Mouse (Mus musculus): ENCODE measurements around the gene Ddx43.
A peak's percentile ranks its signal among the peaks of the same experiment; 100 is the strongest.

Gene Ddx43

GRCm38 (mm10) chr9:78442579-78443392 is 47.2 kb downstream of the Ddx43 start, which contains the start of gene Cgas:
Gene Cgas (minus strand): TSS chr9:78443237.
- DNase-seq (ENCODE audit: low read depth, low spot score) = peak; percentile 79

DNA sequence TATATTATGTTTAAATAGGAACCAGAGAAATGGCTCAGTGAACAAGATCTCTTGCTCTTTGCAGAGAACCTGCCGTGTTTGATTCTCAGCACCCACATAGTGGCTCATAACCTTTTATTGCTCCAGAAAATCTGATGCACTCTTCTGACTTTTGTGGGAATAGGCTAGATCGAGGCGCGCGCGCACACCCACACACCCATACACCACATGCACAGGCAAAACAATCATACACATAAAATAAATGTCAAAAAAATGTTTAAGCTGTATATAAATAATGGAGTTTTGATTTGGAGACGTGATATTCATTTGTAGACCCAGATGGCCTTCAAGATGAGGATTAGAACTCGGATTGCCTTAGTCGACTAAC is 52.0 kb downstream of the Ddx43 start:
- no peak for DNase-seq (ENCODE audit: low read depth, low spot score)

DNA sequence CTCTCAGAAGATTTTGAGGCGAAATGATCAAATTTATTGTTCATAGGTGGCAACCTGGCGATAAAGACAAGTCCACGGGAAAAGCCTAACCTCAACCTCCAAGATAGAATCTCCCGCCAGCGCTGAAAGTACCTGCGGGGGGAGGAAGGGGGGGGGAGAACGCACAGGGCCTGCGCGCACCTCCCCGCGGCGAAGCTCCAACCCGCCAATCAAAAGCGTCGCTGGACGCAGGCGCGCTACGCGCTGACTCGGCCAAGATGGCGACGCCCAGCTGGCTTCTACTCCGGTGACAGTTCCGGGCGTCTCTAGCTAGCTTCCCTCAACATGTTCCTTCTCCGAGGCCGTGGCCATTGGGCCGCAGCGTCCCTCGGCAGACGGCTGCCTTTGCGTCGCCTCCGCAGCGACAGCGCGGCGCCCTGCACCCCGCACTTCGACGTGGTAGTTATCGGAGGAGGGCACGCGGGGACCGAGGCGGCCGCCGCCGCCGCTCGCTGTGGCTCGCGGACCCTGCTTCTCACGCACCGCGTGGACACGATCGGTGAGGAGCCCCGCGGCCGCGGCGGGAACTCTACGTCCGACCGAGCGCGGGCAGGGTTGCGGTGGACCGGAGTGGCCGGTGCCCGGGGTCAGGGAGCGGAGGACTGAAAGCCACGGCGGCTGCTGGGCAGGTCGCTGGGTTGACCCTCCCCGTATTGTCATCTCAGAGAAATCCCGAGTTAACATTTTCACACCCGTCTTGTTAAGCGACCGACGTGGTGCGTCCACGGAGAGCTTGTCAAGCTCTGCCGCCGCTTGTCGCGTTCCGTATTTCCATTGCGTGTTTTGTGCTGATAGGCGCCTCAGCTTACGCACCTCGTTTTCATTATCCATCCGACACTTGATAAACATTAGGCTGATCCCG is 52.6 kb downstream of the Ddx43 start, which contains the start of the genes Mto1 and Gm17324:
Gene Mto1, plus strand, starts transcription at position 236 of the 901 bp plus-strand sequence.
Gene Gm17324, minus strand, starts transcription at position 814 of the 901 bp plus-strand sequence.
- DNase-seq (ENCODE audit: low read depth, low spot score) = peak; percentile 97

DNA sequence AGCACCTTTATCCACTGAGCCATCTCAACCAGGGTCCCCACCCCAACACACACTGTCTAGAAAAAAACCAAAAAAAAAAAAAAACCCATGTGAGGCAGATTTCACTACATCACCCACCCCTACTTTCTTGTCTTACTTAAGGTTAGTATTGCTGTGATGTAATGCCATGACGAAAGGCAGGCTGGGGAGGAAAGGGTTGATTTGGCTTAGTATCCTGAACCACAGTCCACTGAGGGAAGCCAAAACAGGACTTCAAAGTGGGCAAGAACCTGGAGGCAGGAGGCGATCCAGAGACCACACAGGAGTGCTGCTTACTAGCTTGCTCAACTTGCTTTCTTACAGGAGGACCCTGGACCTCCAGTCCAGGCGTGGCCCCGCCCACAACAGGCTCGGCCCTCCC is 54.8 kb downstream of the Ddx43 start:
- DNase-seq (ENCODE audit: low read depth, low spot score) = no peak

DNA sequence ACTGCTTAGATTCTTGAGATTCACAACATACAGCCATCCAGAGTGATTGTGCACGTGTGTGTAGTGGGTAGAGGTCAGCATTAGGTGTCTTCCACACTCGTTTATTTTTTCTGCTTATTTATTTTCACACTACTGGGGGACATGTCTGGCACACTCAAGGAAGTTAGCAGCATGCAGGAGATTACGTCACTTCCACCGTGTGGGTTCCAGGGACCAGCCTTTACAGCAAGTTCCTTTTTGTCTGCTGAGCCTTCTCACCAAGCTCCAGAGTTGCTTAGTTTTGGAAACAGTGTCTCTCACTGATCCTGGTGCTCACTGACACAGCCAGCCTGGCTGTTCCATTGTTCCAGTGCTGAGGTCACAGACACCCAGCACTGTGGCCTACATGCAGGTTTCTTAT is 55.8 kb downstream of the Ddx43 start:
- no peak for DNase-seq (ENCODE audit: low read depth, low spot score)

DNA sequence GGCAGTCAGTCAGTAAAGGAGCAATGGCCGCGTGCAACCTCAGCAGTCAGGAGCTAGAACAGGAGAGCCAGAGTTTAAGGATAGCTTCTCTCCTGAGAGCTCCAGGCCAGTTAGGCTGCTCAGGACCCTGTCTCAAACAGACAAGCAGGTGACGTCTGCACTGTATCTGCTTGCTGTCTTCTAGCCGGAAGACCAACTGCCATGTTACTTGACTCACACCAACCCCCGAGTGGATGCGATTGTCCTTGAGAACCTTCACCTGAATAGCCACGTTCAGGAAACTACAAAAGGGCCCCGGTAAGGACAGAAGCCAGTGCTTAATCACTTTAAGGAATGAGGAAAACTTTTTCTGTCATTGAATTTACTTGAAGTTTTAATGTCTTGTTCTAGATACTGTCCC is 61.4 kb downstream of the Ddx43 start:
- no peak for DNase-seq (ENCODE audit: low read depth, low spot score)

DNA sequence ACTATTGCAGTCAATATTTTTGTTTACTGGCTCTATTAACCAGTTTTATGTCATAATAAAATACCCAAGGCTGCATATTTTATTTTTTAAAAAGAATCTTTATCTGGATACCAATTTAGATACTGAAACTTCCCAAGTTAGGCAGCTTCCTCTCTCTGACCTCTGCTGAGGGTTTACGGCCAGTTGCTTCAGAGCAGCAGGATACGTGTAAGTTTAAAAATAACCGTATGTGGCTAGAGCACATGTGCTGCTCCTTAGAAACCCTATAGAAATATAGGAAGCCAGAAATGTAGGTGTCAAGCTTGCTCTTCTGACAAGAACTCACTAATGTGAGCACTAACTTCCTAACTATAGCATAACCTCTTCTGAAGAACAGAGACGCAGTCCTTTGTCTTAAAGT is 67.8 kb downstream of the Ddx43 start:
- DNase-seq (ENCODE audit: low read depth, low spot score) = no peak

GRCm38 (mm10) chr9:78465725-78466124 is 70.1 kb downstream of the Ddx43 start:
- DNase-seq (ENCODE audit: low read depth, low spot score) = no peak
